Mouse (Mus musculus) midbrain, embryonic 16.5 days (tissue): ENCODE measurements around the gene Orc2. TPM values are rescaled to one million over a fixed set of nuclear protein-coding genes. Genes with fewer than 3 reads are reported as not detected.

Experiments
- ATAC-seq: fragments of 200-750 bp; cut with Nextera tagmentation; 2 replicates; pipeline ENCODE4 v1.8.0; 2017; ENCODE audit warnings: moderate TSS enrichment
- H3K27ac ChIP-seq: fragments of 300-500 bp; sonication (generic); 2 replicates; pipeline ENCODE4 v1.5.1; 2014; ENCODE audit warnings: mild to moderate bottlenecking, low read length, mixed read lengths
- H3K27me3 ChIP-seq: fragments of 300-500 bp; sonication (generic); 2 replicates; pipeline ENCODE4 v1.6.1; 2014; ENCODE audit warnings: low read depth, low read length, mixed read lengths; ENCODE audit not compliant: control insufficient read depth, insufficient read depth
- H3K36me3 ChIP-seq: fragments of 300-500 bp; sonication (generic); 2 replicates; pipeline ENCODE4 v1.6.1; 2014; ENCODE audit warnings: mild to moderate bottlenecking, low read length, moderate library complexity, mixed read lengths; ENCODE audit not compliant: control insufficient read depth, insufficient read depth
- H3K4me1 ChIP-seq: fragments of 300-500 bp; sonication (generic); 2 replicates; pipeline ENCODE4 v1.6.1; 2014; ENCODE audit warnings: mild to moderate bottlenecking, low read length, mixed read lengths; ENCODE audit not compliant: control insufficient read depth, insufficient read depth
- H3K4me2 ChIP-seq: fragments of 300-500 bp; sonication (generic); 2 replicates; pipeline ENCODE4 v1.6.1; 2014; ENCODE audit warnings: mild to moderate bottlenecking, low read length, mixed read lengths
- H3K4me3 ChIP-seq: fragments of 300-500 bp; sonication (generic); 2 replicates; pipeline ENCODE4 v1.5.1; 2014; ENCODE audit warnings: low read depth, mild to moderate bottlenecking, low read length, moderate library complexity, mixed read lengths
- H3K9ac ChIP-seq: fragments of 300-500 bp; sonication (generic); 2 replicates; pipeline ENCODE4 v1.6.1; 2014; ENCODE audit warnings: low read depth, low read length, mixed read lengths
- H3K9me3 ChIP-seq: fragments of 300-500 bp; sonication (generic); replicated peaks from 2 replicates; pipeline ENCODE4 v1.6.1; 2014; ENCODE audit warnings: mild to moderate bottlenecking, low read length, mixed read lengths; ENCODE audit not compliant: control insufficient read depth, poor library complexity, severe bottlenecking
- WGBS: fragments of 180-500 bp; shearing (Covaris S2); extraction: QIAGEN DNeasy Blood & Tissue Kit; methylation state at CpG from one replicate; pipeline ENCODE4 v1.1.7; 2014; 5-methylcytosine and 5-hydroxymethylcytosine counted together
- polyA plus RNA-seq: library from polyadenylated mRNA; unstranded; fragments of >200 nt; fragmentation: Nextera tagmentation; extraction: Ambion mirVana; gene quantifications from 2 replicates; pipeline ENCODE4 v1.2.1, GENCODE M21; 2015

Orc2 gene
- polyA plus RNA-seq, 1 experiment from 2014 or later: 15.1 TPM

DNA sequence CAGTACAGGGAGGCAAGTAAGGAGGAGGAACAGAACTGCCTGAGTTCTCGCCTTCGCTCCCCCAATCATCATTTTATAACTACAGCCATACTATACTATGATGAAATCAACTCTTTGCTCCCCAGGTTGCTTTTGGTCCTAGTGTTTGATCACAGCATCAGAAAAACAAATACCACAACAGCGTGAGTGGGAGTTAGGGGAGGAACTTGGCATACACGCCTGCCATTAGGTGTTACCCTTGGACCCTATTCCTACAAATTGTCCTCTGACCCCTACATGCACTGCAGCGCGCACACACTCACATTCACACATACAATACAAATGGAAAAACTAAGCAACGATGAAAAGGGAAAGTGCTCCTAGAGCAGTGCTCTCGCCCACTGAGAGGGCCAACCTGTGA lies 29.2 kb downstream of the Orc2 start:
- peaks cover 50% of the 10 kb centered on the region for H3K36me3 ChIP-seq
- WGBS: 96% methylated on average over 8 of the region's 8 CpGs
- H3K4me1 ChIP-seq: no peaks in the 10 kb centered on the region
- ATAC-seq: no peak
- no peak overlapping the region for H3K9ac ChIP-seq
- H3K27me3 ChIP-seq: no peaks in the 10 kb centered on the region
- H3K4me2 ChIP-seq: no peak overlapping the region
- H3K27ac ChIP-seq: no peak overlapping the region
- no peaks in the 10 kb centered on the region for H3K9me3 ChIP-seq
- H3K4me3 ChIP-seq: no peak overlapping the region

GRCm38 (mm10) chr1:58465561-58465960 lies 39.3 kb downstream of the Orc2 start:
- Histone ChIP-seq H3K4me1 (no peaks in the 10 kb centered on the region), H3K4me2 (no peak overlapping the region), H3K27me3 (no peaks in the 10 kb centered on the region), H3K9me3 (no peaks in the 10 kb centered on the region), H3K36me3 (peaks cover 34% of the 10 kb centered on the region), H3K27ac (no peak overlapping the region), H3K4me3 (no peak overlapping the region), H3K9ac (no peak overlapping the region)
- no peak for ATAC-seq
- 93% methylated on average over 4 of the region's 4 CpGs for WGBS

- no peak overlapping the region for H3K4me3 ChIP-seq
- no peak overlapping the region for H3K9ac ChIP-seq
- 94% methylated on average over 4 of the region's 4 CpGs for WGBS
- H3K4me1 ChIP-seq: no peaks in the 10 kb centered on the region
- no peak overlapping the region for H3K27ac ChIP-seq
- peaks cover 32% of the 10 kb centered on the region for H3K36me3 ChIP-seq
- H3K4me2 ChIP-seq: no peak overlapping the region
- no peaks in the 10 kb centered on the region for H3K9me3 ChIP-seq
- ATAC-seq: no peak
- no peaks in the 10 kb centered on the region for H3K27me3 ChIP-seq
These were observed 39.9 kb downstream of the Orc2 start for GRCm38 (mm10) chr1:58465042-58465441.

DNA sequence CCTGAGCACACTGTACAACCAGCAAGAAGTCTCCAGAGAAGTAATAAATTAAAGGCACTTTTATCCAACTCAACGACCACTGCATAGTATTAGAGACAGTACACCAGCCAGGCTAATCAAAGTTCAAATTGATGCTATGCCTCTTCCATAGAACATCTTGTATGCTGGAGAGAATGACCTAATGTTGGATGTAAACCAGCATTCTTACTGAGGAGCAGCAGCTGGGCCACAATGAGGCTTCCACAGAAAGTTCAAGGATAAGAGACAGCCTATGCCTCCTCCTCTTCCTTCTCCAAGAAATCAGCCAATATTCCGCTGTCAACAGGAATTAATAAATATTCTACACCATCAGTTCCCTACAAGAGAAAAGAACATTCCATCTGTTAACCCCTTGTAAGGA lies 41.0 kb downstream of the Orc2 start:
- 95% methylated on average over 2 of the region's 2 CpGs for WGBS
- Histone ChIP-seq H3K4me2 (no peak overlapping the region), H3K4me3 (no peak overlapping the region), H3K36me3 (peaks cover 27% of the 10 kb centered on the region), H3K27ac (no peak overlapping the region), H3K9me3 (no peaks in the 10 kb centered on the region), H3K9ac (no peak overlapping the region), H3K4me1 (no peaks in the 10 kb centered on the region), H3K27me3 (no peaks in the 10 kb centered on the region)
- no peak for ATAC-seq

- H3K4me2 ChIP-seq: no peak overlapping the region
- no peaks in the 10 kb centered on the region for H3K9me3 ChIP-seq
- ATAC-seq: no peak
- H3K4me3 ChIP-seq: no peak overlapping the region
- H3K4me1 ChIP-seq: no peaks in the 10 kb centered on the region
- H3K36me3 ChIP-seq: peaks cover 19% of the 10 kb centered on the region
- no peaks in the 10 kb centered on the region for H3K27me3 ChIP-seq
- H3K9ac ChIP-seq: no peak overlapping the region
- 93% methylated on average over 3 of the region's 3 CpGs for WGBS
- no peak overlapping the region for H3K27ac ChIP-seq
These were observed 44.3 kb downstream of the Orc2 start for GRCm38 (mm10) chr1:58460566-58460965.

DNA sequence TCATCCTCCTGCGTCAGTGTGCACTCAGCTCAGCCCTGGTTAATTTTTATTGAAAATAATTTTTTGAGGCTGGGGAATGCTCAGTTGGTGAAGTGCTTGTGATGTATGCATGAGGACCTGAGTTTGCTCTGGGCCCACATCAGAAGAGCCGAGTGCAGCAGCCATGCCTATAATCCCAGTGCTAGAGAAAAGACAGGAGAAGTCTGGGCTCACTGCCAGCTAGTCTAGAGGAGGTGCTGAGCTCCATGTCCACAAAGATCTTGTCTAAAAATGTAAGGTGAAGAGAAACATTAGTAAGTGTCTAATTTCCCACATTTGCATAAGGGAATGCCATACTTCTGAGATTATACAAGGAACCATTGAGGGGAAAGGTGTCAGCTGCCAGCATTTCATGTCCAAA lies 46.0 kb downstream of the Orc2 start:
- Histone ChIP-seq H3K9me3 (no peaks in the 10 kb centered on the region), H3K4me2 (no peak overlapping the region), H3K36me3 (peaks cover 21% of the 10 kb centered on the region), H3K9ac (no peak overlapping the region), H3K4me3 (no peak overlapping the region), H3K27ac (no peak overlapping the region), H3K4me1 (no peaks in the 10 kb centered on the region), H3K27me3 (no peaks in the 10 kb centered on the region)
- WGBS: 72% methylated on average over 2 of the region's 2 CpGs
- ATAC-seq: no peak

- Histone ChIP-seq H3K9me3 (no peaks in the 10 kb centered on the region), H3K9ac (no peak overlapping the region), H3K36me3 (peaks cover 21% of the 10 kb centered on the region), H3K4me1 (no peaks in the 10 kb centered on the region), H3K27ac (no peak overlapping the region), H3K4me2 (no peak overlapping the region), H3K4me3 (no peak overlapping the region), H3K27me3 (no peaks in the 10 kb centered on the region)
- WGBS: 93% methylated on average over 5 of the region's 5 CpGs
- ATAC-seq: no peak
These were observed 46.7 kb downstream of the Orc2 start for GRCm38 (mm10) chr1:58458175-58458574.

GRCm38 (mm10) chr1:58454316-58454715 lies 50.6 kb downstream of the Orc2 start:
- WGBS: 95% methylated on average over 6 of the region's 6 CpGs
- H3K27me3 ChIP-seq: no peaks in the 10 kb centered on the region
- no peak overlapping the region for H3K4me3 ChIP-seq
- no peak overlapping the region for H3K4me2 ChIP-seq
- no peak for ATAC-seq
- H3K27ac ChIP-seq: no peak overlapping the region
- H3K36me3 ChIP-seq: peaks cover 34% of the 10 kb centered on the region
- H3K4me1 ChIP-seq: no peaks in the 10 kb centered on the region
- no peaks in the 10 kb centered on the region for H3K9me3 ChIP-seq
- H3K9ac ChIP-seq: no peak overlapping the region

DNA sequence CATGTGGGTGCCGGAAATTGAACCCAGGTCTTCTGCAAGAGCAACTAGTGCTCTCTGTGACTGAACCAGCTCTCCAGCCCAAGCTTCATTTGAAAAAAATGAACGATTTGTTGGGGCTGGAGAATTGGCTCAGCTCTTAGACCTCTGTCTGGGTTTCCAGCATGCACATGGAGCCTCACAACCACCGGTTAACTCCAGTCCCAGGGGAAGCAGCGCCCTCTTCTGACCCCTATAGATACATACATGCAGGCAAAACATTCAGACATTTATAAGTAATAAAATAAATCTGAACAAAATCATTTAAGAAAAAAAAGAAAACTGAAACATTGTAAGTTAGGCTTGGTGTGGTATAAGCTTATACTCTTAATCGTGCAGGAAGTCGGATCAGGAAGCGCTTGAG lies 56.5 kb downstream of the Orc2 start:
- peaks cover 21% of the 10 kb centered on the region for H3K4me1 ChIP-seq
- H3K4me3 ChIP-seq: no peak overlapping the region
- no peaks in the 10 kb centered on the region for H3K27me3 ChIP-seq
- H3K36me3 ChIP-seq: peaks cover 22% of the 10 kb centered on the region
- ATAC-seq: no peak
- H3K9ac ChIP-seq: no peak overlapping the region
- no peak overlapping the region for H3K4me2 ChIP-seq
- no peak overlapping the region for H3K27ac ChIP-seq
- no peaks in the 10 kb centered on the region for H3K9me3 ChIP-seq
- 90% methylated on average over 7 of the region's 7 CpGs for WGBS

DNA sequence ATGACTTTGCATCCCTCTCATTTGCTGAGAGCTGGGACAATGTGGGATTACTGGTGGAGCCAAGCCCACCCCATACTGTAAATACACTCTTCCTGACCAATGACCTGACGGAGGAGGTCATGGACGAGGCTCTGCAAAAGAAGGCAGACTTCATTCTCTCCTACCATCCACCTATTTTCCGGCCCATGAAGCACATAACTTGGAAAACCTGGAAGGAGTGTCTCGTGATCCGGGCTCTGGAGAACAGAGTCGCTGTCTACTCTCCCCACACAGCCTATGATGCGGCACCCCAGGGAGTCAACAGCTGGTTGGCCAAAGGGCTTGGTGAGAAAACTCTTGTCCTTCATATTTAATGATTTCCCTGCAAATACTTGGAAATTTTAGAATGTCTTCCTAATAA lies 57.1 kb downstream of the Orc2 start:
- H3K36me3 ChIP-seq: peaks cover 18% of the 10 kb centered on the region
- no peak overlapping the region for H3K4me2 ChIP-seq
- H3K27ac ChIP-seq: no peak overlapping the region
- no peaks in the 10 kb centered on the region for H3K27me3 ChIP-seq
- H3K9me3 ChIP-seq: no peaks in the 10 kb centered on the region
- H3K9ac ChIP-seq: no peak overlapping the region
- peaks cover 21% of the 10 kb centered on the region for H3K4me1 ChIP-seq
- H3K4me3 ChIP-seq: no peak overlapping the region
- WGBS: 94% methylated on average over 7 of the region's 7 CpGs
- no peak for ATAC-seq
